Mouse (Mus musculus): ENCODE measurements around the gene Tbk1. TPM values are rescaled to one million over a fixed set of nuclear protein-coding genes. Genes with fewer than 3 reads are reported as not detected.
A peak's percentile ranks its signal among the peaks of the same experiment; 100 is the strongest.

The Tbk1 gene
- polyA plus RNA-seq, 1 experiment from 2014 or later = 30.1 TPM

- H3K4me1 ChIP-seq = peaks cover 11% of the 10 kb centered on the region; the same call in 1 of the 2 replicates
- H3K9me3 ChIP-seq = no peaks in the 10 kb centered on the region
- H3K27ac ChIP-seq = peak overlapping the region; percentile 86
- no peaks in the 10 kb centered on the region for H3K27me3 ChIP-seq (replicated peaks)
- H3K4me2 ChIP-seq = peak overlapping the region; percentile 62
- H3K4me3 ChIP-seq (replicated peaks) = peak overlapping the region; percentile 80
- peak; percentile 64; the same call in 1 of the 2 replicates for ATAC-seq (ENCODE audit: insufficient read depth, low FRiP score, low read depth)
- H3K36me3 ChIP-seq = peaks cover 24% of the 10 kb centered on the region
- peak overlapping the region; percentile 82 for H3K9ac ChIP-seq
- 3% methylated on average over 45 of the region's 48 CpGs for WGBS
Measured at GRCm38 (mm10) chr10:121585791-121586642, 570 bp downstream of the Tbk1 start.

GRCm38 (mm10) chr10:121585056-121585790 is 1.4 kb downstream of the Tbk1 start:
- no peaks in the 10 kb centered on the region for H3K27me3 ChIP-seq (replicated peaks)
- peaks cover 11% of the 10 kb centered on the region; the same call in 1 of the 2 replicates for H3K4me1 ChIP-seq
- no peak overlapping the region for H3K27ac ChIP-seq
- peaks cover 24% of the 10 kb centered on the region for H3K36me3 ChIP-seq
- no peak for ATAC-seq (ENCODE audit: insufficient read depth, low FRiP score, low read depth)
- no peaks in the 10 kb centered on the region for H3K9me3 ChIP-seq
- peak overlapping the region; percentile 62 for H3K4me2 ChIP-seq
- WGBS = 76% methylated on average over 20 of the region's 20 CpGs
- H3K9ac ChIP-seq = no peak overlapping the region
- H3K4me3 ChIP-seq (replicated peaks) = peak overlapping the region; percentile 80

- 94% methylated on average over 10 of the region's 10 CpGs for WGBS
- Histone ChIP-seq H3K27me3 (replicated peaks) (no peaks in the 10 kb centered on the region), H3K9ac (no peak overlapping the region), H3K4me1 (peaks cover 11% of the 10 kb centered on the region; the same call in 1 of the 2 replicates), H3K9me3 (no peaks in the 10 kb centered on the region), H3K4me3 (replicated peaks) (no peak overlapping the region), H3K36me3 (peaks cover 26% of the 10 kb centered on the region), H3K4me2 (no peak overlapping the region), H3K27ac (no peak overlapping the region)
- no peak for ATAC-seq (ENCODE audit: insufficient read depth, low FRiP score, low read depth)
Measured at GRCm38 (mm10) chr10:121584033-121584432, 2.6 kb downstream of the Tbk1 start.

- Histone ChIP-seq H3K9ac (no peak overlapping the region), H3K36me3 (peaks cover 26% of the 10 kb centered on the region), H3K27me3 (replicated peaks) (no peaks in the 10 kb centered on the region), H3K27ac (no peak overlapping the region), H3K4me1 (peaks cover 11% of the 10 kb centered on the region; the same call in 1 of the 2 replicates), H3K9me3 (no peaks in the 10 kb centered on the region), H3K4me3 (replicated peaks) (no peak overlapping the region), H3K4me2 (no peak overlapping the region)
- ATAC-seq (ENCODE audit: insufficient read depth, low FRiP score, low read depth) = no peak
- WGBS = 88% methylated on average over 12 of the region's 12 CpGs
Measured at GRCm38 (mm10) chr10:121583016-121583415, 3.6 kb downstream of the Tbk1 start.

- peaks cover 26% of the 10 kb centered on the region for H3K36me3 ChIP-seq
- ATAC-seq (ENCODE audit: insufficient read depth, low FRiP score, low read depth) = no peak
- no peak overlapping the region for H3K27ac ChIP-seq
- WGBS = 92% methylated on average over 8 of the region's 8 CpGs
- H3K4me3 ChIP-seq (replicated peaks) = no peak overlapping the region
- H3K4me1 ChIP-seq = peaks cover 11% of the 10 kb centered on the region; the same call in 1 of the 2 replicates
- H3K9me3 ChIP-seq = no peaks in the 10 kb centered on the region
- no peak overlapping the region for H3K9ac ChIP-seq
- H3K4me2 ChIP-seq = no peak overlapping the region
- H3K27me3 ChIP-seq (replicated peaks) = no peaks in the 10 kb centered on the region
Measured at GRCm38 (mm10) chr10:121582287-121582686, 4.3 kb downstream of the Tbk1 start.

- ATAC-seq (ENCODE audit: insufficient read depth, low FRiP score, low read depth) = no peak
- Histone ChIP-seq H3K4me3 (replicated peaks) (no peak overlapping the region), H3K27me3 (replicated peaks) (no peaks in the 10 kb centered on the region), H3K4me2 (no peak overlapping the region), H3K27ac (no peak overlapping the region), H3K36me3 (peaks cover 26% of the 10 kb centered on the region), H3K4me1 (peaks cover 11% of the 10 kb centered on the region; the same call in 1 of the 2 replicates), H3K9me3 (no peaks in the 10 kb centered on the region), H3K9ac (no peak overlapping the region)
- 86% methylated on average over 6 of the region's 6 CpGs for WGBS
Measured at GRCm38 (mm10) chr10:121581405-121581804, 5.2 kb downstream of the Tbk1 start.

- Histone ChIP-seq H3K27me3 (replicated peaks) (no peaks in the 10 kb centered on the region), H3K9ac (no peak overlapping the region), H3K4me2 (no peak overlapping the region), H3K9me3 (no peaks in the 10 kb centered on the region), H3K36me3 (peaks cover 26% of the 10 kb centered on the region), H3K4me3 (replicated peaks) (no peak overlapping the region), H3K4me1 (peaks cover 6% of the 10 kb centered on the region; the same call in 1 of the 2 replicates), H3K27ac (no peak overlapping the region)
- ATAC-seq (ENCODE audit: insufficient read depth, low FRiP score, low read depth) = no peak
- 95% methylated on average over 5 of the region's 5 CpGs for WGBS
Measured at GRCm38 (mm10) chr10:121580381-121580780, 6.2 kb downstream of the Tbk1 start.

- Histone ChIP-seq H3K4me3 (replicated peaks) (no peak overlapping the region), H3K27me3 (replicated peaks) (no peaks in the 10 kb centered on the region), H3K9me3 (no peaks in the 10 kb centered on the region), H3K4me2 (no peak overlapping the region), H3K9ac (no peak overlapping the region), H3K27ac (no peak overlapping the region), H3K4me1 (no peaks in the 10 kb centered on the region), H3K36me3 (peaks cover 14% of the 10 kb centered on the region)
- 77% methylated on average over 9 of the region's 9 CpGs for WGBS
- no peak for ATAC-seq (ENCODE audit: insufficient read depth, low FRiP score, low read depth)
Measured at GRCm38 (mm10) chr10:121576372-121576771, 10.2 kb downstream of the Tbk1 start.

- no peak overlapping the region for H3K9ac ChIP-seq
- peaks cover 27% of the 10 kb centered on the region for H3K36me3 ChIP-seq
- ATAC-seq (ENCODE audit: insufficient read depth, low FRiP score, low read depth) = no peak
- H3K9me3 ChIP-seq = no peaks in the 10 kb centered on the region
- no peaks in the 10 kb centered on the region for H3K27me3 ChIP-seq (replicated peaks)
- H3K27ac ChIP-seq = no peak overlapping the region
- H3K4me3 ChIP-seq (replicated peaks) = no peak overlapping the region
- H3K4me2 ChIP-seq = no peak overlapping the region
- H3K4me1 ChIP-seq = no peaks in the 10 kb centered on the region
- 94% methylated on average over 22 of the region's 22 CpGs for WGBS
Measured at GRCm38 (mm10) chr10:121571511-121572147, 15.0 kb downstream of the Tbk1 start.

GRCm38 (mm10) chr10:121571031-121571430 is 15.6 kb downstream of the Tbk1 start:
- Histone ChIP-seq H3K4me1 (no peaks in the 10 kb centered on the region), H3K27me3 (replicated peaks) (no peaks in the 10 kb centered on the region), H3K27ac (no peak overlapping the region), H3K36me3 (peaks cover 27% of the 10 kb centered on the region), H3K9me3 (no peaks in the 10 kb centered on the region), H3K4me3 (replicated peaks) (no peak overlapping the region), H3K4me2 (no peak overlapping the region), H3K9ac (no peak overlapping the region)
- ATAC-seq (ENCODE audit: insufficient read depth, low FRiP score, low read depth) = no peak
- WGBS = 95% methylated on average over 3 of the region's 3 CpGs

- Histone ChIP-seq H3K9me3 (no peaks in the 10 kb centered on the region), H3K4me2 (no peak overlapping the region), H3K27me3 (replicated peaks) (no peaks in the 10 kb centered on the region), H3K4me3 (replicated peaks) (no peak overlapping the region), H3K9ac (no peak overlapping the region), H3K4me1 (no peaks in the 10 kb centered on the region), H3K27ac (no peak overlapping the region), H3K36me3 (peaks cover 35% of the 10 kb centered on the region)
- ATAC-seq (ENCODE audit: insufficient read depth, low FRiP score, low read depth) = no peak
- WGBS = 72% methylated on average over 6 of the region's 6 CpGs
Measured at GRCm38 (mm10) chr10:121569796-121570195, 16.8 kb downstream of the Tbk1 start.
